Mouse (Mus musculus) myocyte (in vitro differentiated cells): ENCODE measurements around the gene Cnp.

Source experiments
- E2F4 ChIP-seq: IDR thresholded peaks from one replicate; pipeline ENCODE4 v1.6.1; 2011; ENCODE audit warnings: mild to moderate bottlenecking, control low read depth, moderate library complexity; ENCODE audit not compliant: insufficient read depth
- MAX ChIP-seq: IDR thresholded peaks from one replicate; pipeline ENCODE4 v1.6.1; 2011; ENCODE audit warnings: low read depth, mild to moderate bottlenecking, control low read depth
- MYOG ChIP-seq, 3 experiments: IDR thresholded peaks; one replicate each; pipeline ENCODE4 v1.6.1; 2011; ENCODE audit warnings: control low read depth in 2 of 3, low read depth in 2 of 3, mild to moderate bottlenecking in 2 of 3; ENCODE audit not compliant: insufficient read length in 2 of 3, control insufficient read depth in 1 of 3, insufficient read depth in 1 of 3
- POLR2A ChIP-seq: IDR thresholded peaks from one replicate; pipeline ENCODE4 v1.6.1; 2011; ENCODE audit warnings: low read depth, mild to moderate bottlenecking, control low read depth, moderate library complexity; ENCODE audit not compliant: insufficient read length
- POLR2AphosphoS2 ChIP-seq: IDR thresholded peaks from one replicate; pipeline ENCODE4 v1.6.1; 2011; ENCODE audit warnings: low read depth, control low read depth; ENCODE audit not compliant: insufficient read length
- SRF ChIP-seq: IDR thresholded peaks from one replicate; pipeline ENCODE4 v1.6.1; 2011; ENCODE audit warnings: low read depth; ENCODE audit not compliant: control insufficient read depth, insufficient read length
- TCF12 ChIP-seq: IDR thresholded peaks from one replicate; pipeline ENCODE4 v1.6.1; 2011; ENCODE audit warnings: mild to moderate bottlenecking, control low read depth; ENCODE audit not compliant: poor library complexity, insufficient read depth, severe bottlenecking
- TCF3 ChIP-seq: IDR thresholded peaks from one replicate; pipeline ENCODE4 v1.6.1; 2011; ENCODE audit warnings: low read depth, control low read depth; ENCODE audit not compliant: insufficient read length

- TF ChIP-seq POLR2A (no peak), E2F4 (no peak), MAX (no peak), SRF (no peak), POLR2AphosphoS2 (no peak), TCF3 (no peak), MYOG (IDR thresholded peaks at IDR 0.05; ENCODE audit: control insufficient read depth in 1 of 3, insufficient read depth in 1 of 3, insufficient read length in 2 of 3, low read depth in 2 of 3) (no peak), TCF12 (no peak)
These were observed 30.7 kb downstream of the Cnp start for GRCm38 (mm10) chr11:100605451-100605850.
